ENCODE assay signal across 8 mouse cellular contexts in genomic region chr8:91800523-91801240, GRCm38 (mm10). TPM values are rescaled to one million over a fixed set of nuclear protein-coding genes. Genes with fewer than 3 reads are reported as not detected.
DNase-seq lines count a peak whose midpoint lies in the region; ATAC-seq lines count a peak whose summit lies in the region.

No protein-coding gene starts in this region.

- peak; percentile 34 for DNase-seq in adrenal gland, postnatal 10 days
- DNase-seq in adrenal gland, adult 2 months, result no peak
- DNase-seq in Muller cell, postnatal 12 days (ENCODE audit: inconsistent ontology term), result peak; percentile 64
- DNase-seq in forebrain, embryonic 11.5 days (ENCODE audit: low spot score), result peak; percentile 72
- DNase-seq in lung, postnatal 14 days, result peak; percentile 16
- DNase-seq in B cell, adult 2 months, result no peak

- peak overlapping the region; percentile 59 for H3K9ac ChIP-seq in forebrain, embryonic 11.5 days (ENCODE audit: low read length)
- peak overlapping the region; percentile 41 for H3K9ac ChIP-seq in intestine, embryonic 15.5 days

- H3K4me2 ChIP-seq in forebrain, embryonic 11.5 days (ENCODE audit: low read depth, low read length, severe bottlenecking), result peak overlapping the region; percentile 86
- peak overlapping the region; percentile 97 for H3K4me2 ChIP-seq in intestine, embryonic 15.5 days (replicated peaks)

- under 1% methylated on average over 60 of the region's 64 CpGs for WGBS in forebrain, embryonic 11.5 days
- WGBS in intestine, embryonic 15.5 days, result under 1% methylated on average over 64 of the region's 64 CpGs

- ATAC-seq in forebrain, embryonic 11.5 days (replicated peaks; ENCODE audit: low FRiP score), result 0 out of 2 replicates have a peak, but pooled peaks have one; percentile 1
- peak; percentile 18 for ATAC-seq in intestine, embryonic 15.5 days
- ATAC-seq in erythroblast, adult 5-6 weeks (replicated peaks; ENCODE audit: low FRiP score, poor library complexity, severe bottlenecking), result no peak

- H3K27me3 ChIP-seq in forebrain, embryonic 11.5 days (ENCODE audit: control insufficient read depth, insufficient read depth, low read length), result peaks cover 91% of the 10 kb centered on the region
- H3K27me3 ChIP-seq in intestine, embryonic 15.5 days (replicated peaks), result peaks cover 93% of the 10 kb centered on the region

- H3K4me3 ChIP-seq in forebrain, embryonic 11.5 days (ENCODE audit: low read depth, low read length), result peak overlapping the region; percentile 50
- H3K4me3 ChIP-seq in intestine, embryonic 15.5 days (replicated peaks), result peak overlapping the region; percentile 48

- H3K27ac ChIP-seq in forebrain, embryonic 11.5 days (ENCODE audit: low read depth, low read length), result peak overlapping the region; percentile 77
- H3K27ac ChIP-seq in intestine, embryonic 15.5 days, result no peak overlapping the region

- no peaks in the 10 kb centered on the region for H3K36me3 ChIP-seq in forebrain, embryonic 11.5 days (ENCODE audit: control insufficient read depth, insufficient read depth, low read length)
- no peaks in the 10 kb centered on the region for H3K36me3 ChIP-seq in intestine, embryonic 15.5 days

- H3K4me1 ChIP-seq in forebrain, embryonic 11.5 days (replicated peaks; ENCODE audit: control insufficient read depth, insufficient read depth, low read length), result peaks cover 27% of the 10 kb centered on the region; the same call in 1 of the 2 replicates
- H3K4me1 ChIP-seq in intestine, embryonic 15.5 days (replicated peaks), result peaks cover 50% of the 10 kb centered on the region

- no peaks in the 10 kb centered on the region for H3K9me3 ChIP-seq in forebrain, embryonic 11.5 days (ENCODE audit: control insufficient read depth, low read length)
- no peaks in the 10 kb centered on the region for H3K9me3 ChIP-seq in intestine, embryonic 15.5 days

RNA-seq across cellular contexts. Expression of gene Irx3, which starts 1.2 kb away (rescaled TPM):
- total RNA-seq in adrenal gland, postnatal 10 days (2021), result 1 to 10 TPM; 5.7 to 6.3 TPM
- 10 to 100 TPM in 1 of 2 experiments, 1 to 10 TPM in 1; 7.4 to 14.6 TPM for total RNA-seq in adrenal gland, adult 2 months (2021)
- polyA plus RNA-seq in adrenal gland, adult 2 months (2012; rRNA removed), result 28.8 and 33.6 TPM in 2 replicates
- 11.4 and 14.7 TPM in 2 replicates for polyA plus RNA-seq in forebrain, embryonic 11.5 days (2014; fragmentation: Nextera tagmentation; extraction: Ambion mirVana)
- 0.58 and 0.63 TPM in 2 replicates for polyA plus RNA-seq in intestine, embryonic 15.5 days (2015; fragmentation: Nextera tagmentation; extraction: Ambion mirVana)
- total RNA-seq in erythroblast, adult 5-6 weeks (2015; ENCODE audit: low replicate concordance), result not detected in 2 replicates
- not detected in 2 replicates for total RNA-seq in erythroblast, adult 5-6 weeks (2017; ENCODE audit: low replicate concordance)

Comparison
In these comparisons a context has a peak if more than half of its experiments do, and no peak if none do; other contexts are left out.
1. DNase-seq: peak in adrenal gland, postnatal 10 days (single experiment), Muller cell, postnatal 12 days (single experiment), forebrain, embryonic 11.5 days (single experiment) and lung, postnatal 14 days (single experiment); none in adrenal gland, adult 2 months (single experiment) and B cell, adult 2 months (0 of 2).
2. RNA of gene Irx3, which starts 1.2 kb away (total RNA-seq): 7.4 to 14.6 TPM in adrenal gland, adult 2 months and 5.7 to 6.3 TPM in adrenal gland, postnatal 10 days; not detected in erythroblast, adult 5-6 weeks; every median in the first group is over 4 times any median in the second.